Mouse (Mus musculus): ENCODE measurements at regions not wholly inside any gene's neighbourhood (a gene's known extent, or its start where the extent isn't known, plus 50 kb on each side); places are given as distances from the start of the nearest gene placed in this dataset.

DNA sequence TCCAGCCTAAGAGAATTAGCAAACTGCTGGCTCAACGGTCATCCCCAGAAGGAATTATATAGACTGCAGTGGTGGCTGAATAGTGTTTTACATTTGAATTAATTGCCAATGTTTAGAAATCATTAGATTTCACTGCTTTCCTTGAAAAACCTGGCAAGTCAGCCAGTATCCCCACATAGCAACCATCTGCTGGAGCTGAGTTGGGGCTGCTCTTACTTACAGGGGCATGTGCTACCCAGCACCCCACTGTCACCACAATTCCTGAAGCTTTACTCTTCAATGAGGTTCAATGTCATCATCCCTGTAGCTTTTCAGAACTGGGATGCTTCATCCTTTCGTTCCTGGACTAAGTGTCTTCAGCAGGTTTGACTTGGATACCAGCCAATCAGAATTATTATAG, 73.9 kb upstream of the Tenm2 start:
- TF ChIP-seq CTCF (IDR thresholded peaks at IDR 0.05) (no peak), EP300 (IDR thresholded peaks at IDR 0.05; ENCODE audit: insufficient read depth, low read depth, low read length) (no peak), POLR2A (IDR thresholded peaks at IDR 0.05; ENCODE audit: insufficient read depth, low read depth, low read length) (no peak)

Data from heart, adult 2 months (tissue).